Mouse (Mus musculus): ENCODE data around the gene Gm35549. TPM values are rescaled to one million over a fixed set of nuclear protein-coding genes. Genes with fewer than 3 reads are reported as not detected.
A peak's percentile ranks its signal among the peaks of the same experiment; 100 is the strongest.
"Not testable (repeated sequence)": the region's sequence is repeated elsewhere in the genome, so short reads cannot be mapped to it uniquely, and the experiment has no call there.

Gm35549 gene
- not detected for total RNA-seq (2021)
- long read RNA-seq, experiment 1: 0 reads
- long read RNA-seq, experiment 2: 0 reads

DNA sequence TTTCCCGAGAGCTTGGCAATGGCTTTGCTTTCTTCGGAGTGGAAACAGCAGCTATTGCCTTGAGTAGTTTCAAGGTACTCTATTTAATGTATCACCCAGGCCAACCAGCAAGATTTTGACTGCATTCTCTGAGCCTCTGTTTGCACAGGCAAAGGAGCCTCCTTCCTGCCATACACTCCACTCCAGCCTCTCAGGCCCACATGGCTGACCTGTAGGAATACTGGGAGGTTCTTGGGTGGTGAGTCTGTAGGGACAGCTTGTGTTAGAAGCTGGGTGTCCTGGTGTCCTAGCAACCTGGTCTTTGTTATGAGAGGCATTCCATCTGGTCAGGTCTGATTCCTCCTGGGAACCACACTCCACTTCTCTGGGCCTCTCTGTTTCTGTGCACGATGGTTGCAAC, at the start of gene Gm35549:
Gene Gm35549, minus strand, starts transcription at position 276 of the 400 bp plus-strand sequence.
- intact Hi-C loops (cut with DNase I): no loop called here
- DNase-seq: no peak

DNA sequence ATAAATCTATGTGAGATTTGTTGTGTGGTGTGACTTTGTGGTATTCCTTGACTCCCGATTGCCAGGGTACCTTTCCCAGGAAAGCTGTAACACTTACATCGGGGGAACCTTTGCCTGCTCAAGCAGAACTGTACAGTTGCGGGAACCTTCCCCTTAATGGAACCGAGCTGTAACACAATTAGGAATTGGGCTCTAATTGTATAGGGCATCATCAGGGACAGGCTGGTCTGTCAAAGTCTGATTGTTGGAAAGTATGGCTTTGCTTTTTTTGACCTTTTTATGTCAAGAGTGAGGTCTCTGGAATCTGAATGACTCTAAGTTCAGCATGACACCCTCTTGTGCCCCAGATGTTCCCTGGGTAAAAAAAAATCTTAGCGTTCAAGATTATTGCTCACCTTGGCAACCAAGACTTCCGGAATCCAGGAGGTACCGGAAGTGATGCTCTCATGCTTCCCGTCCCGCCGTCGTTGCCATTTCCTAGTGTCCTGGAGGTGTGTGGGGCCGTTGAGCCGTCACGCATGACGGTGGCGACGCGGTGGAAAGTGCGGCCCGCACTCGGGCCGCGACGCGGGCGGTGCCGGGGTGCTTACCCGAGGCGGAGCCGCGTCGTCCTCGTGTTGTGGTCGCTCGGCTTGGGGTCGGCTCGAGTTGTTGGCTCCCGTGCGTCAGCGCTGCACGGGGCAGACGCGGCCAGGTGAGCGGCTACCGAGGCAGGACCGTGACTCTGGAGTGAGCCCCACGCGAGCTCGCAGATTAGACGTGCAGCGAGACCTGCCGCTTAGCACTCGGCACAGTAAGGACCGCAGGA, 42.7 kb upstream of the Gm35549 start:
- DNase-seq: peak; percentile 25 to 59
- intact Hi-C loops (cut with DNase I): loop anchor here (5.0 kb wide), 1 partner anchor 61 kb away; no protein-coding TSS in a partner anchor

DNA sequence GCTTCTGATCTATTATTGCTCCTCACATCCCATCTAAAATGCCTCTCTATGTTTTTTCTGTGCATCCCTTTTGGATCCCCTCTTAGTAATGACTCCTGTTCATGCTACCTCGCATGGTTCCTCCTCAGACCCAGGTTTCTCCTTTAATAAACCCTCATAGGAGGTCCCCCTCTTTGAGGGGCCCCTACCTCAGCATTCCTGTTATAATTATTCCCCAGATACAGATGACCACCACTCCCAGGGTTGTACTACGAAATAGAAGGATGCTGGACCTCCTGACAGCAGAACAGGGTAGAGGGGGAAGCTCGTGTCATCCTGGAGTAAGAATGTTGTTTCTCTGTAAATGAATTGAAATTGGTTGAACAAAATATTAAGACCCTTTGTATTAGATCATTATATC, 41.5 kb upstream of the Gm35549 start, which contains the start of gene Zkscan7:
Gene Zkscan7, plus strand, starts transcription at position 301 of the 400 bp plus-strand sequence.
- no peak for DNase-seq
- intact Hi-C loops (cut with DNase I): loop anchor here (5.0 kb wide), 1 partner anchor 62 kb away; no protein-coding TSS in a partner anchor

DNA sequence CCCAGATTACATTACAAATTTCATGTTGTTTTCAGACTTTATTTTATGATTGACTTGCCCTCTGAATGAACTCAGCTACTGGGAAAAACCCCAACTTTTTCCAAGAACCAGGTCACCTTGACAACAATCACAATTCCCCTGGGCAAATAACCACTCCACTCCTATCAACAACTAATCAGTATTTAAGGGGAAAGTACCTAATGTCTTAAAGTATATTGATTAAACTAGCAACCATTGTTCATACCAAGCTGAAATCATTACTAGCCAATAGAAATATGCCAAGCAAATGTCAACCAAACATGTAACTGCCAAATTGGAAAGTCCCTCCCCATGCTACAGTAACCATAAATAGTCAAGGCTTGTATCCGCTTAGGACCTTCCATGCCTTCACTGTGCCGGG, 31.3 kb upstream of the Gm35549 start:
- no peak for DNase-seq
- intact Hi-C loops (cut with DNase I): no loop called here

DNA sequence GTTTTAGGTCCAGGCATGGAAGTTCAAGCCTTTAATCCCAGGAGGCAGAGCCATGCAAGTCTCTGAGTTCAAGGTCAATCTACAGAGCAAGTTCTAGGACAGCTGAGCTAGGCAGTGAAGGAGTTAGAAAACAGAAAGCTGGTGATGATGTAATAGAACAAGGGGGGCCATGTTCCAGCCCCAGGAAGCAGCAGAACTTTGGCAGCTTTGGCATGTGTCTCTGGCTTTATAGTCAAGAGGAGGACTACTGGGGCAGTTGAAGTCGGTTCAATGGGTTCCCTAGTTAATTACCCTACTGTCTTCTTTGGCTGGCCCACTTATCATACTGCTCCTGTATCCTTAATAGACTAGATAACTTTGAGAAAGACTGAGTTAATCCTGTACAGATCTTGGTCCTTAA, 30.8 kb upstream of the Gm35549 start:
- intact Hi-C loops (cut with DNase I): loop anchor here (5.0 kb wide), 1 partner anchor 78 kb away; the partner anchor contains the start of genes 1110059G10Rik and Kif15
- DNase-seq: no peak

DNA sequence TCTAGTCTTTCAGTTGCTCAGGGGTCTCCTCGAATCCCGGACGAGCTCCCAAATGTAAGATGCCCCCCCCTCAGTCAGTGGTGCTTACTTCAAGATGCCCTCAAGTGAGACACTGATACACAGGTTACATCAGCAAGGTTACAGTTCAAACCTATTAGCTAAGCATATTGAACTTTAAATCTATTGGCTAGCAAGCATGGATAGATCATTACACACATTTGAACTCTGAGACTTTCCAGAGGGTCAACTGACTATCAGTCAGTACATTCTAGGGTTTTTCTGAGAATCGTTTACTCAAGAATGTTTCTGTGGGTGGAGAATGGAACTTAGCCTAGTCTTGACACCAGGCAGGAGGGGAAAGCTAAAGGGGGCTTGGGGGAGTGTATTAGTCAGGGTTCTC, 28.8 kb upstream of the Gm35549 start:
- intact Hi-C loops (cut with DNase I): loop anchor here (5.0 kb wide), 1 partner anchor 80 kb away; the partner anchor contains the start of genes 1110059G10Rik and Kif15
- no peak for DNase-seq

DNA sequence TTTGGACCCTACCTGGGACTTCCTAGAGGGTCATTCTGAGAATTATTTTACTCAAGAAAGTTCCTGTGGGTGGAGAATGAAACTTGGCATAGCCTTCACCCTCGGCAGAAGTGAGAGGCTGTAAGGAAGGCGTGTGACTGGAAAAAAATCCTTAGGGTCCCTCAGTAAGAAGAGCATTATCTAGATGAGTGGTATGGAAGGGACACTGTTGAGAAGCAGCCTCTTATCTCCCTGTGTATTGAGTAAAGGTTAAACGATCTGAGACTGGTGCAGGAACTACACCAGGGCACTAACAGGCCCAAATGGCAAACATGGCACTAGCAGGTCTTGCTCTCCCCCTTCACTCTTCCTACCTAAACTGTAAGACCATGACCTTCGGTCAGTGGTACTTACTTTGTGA, 22.4 kb upstream of the Gm35549 start:
- intact Hi-C loops (cut with DNase I): no loop called here
- no peak for DNase-seq

DNA sequence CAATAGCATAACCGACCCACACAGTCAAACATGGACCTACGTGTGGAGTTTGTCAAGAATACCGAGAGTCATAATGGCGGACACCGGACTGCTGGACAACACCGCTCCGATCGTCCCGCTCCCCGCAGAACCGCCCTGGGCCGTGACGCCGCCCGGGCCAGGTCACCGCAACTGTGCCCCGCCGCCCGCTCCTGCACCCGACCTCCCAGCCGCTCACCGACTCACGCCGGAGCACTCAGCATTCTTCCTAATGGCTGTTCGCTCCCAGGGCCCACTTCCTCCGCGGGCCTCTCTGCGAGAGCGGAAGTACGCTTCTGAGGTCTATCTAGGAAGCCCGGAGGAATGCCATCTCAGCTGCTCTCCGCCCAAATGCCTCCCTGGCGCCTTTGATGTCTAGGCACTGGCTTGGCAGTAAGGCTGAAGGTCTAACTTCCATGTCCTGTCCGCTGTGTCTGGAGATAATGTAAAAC, 21.9 kb upstream of the Gm35549 start, which contains the start of gene Zfp445:
Gene Zfp445, minus strand, starts transcription at position 310 of the 470 bp plus-strand sequence.
- peak; percentile 72 to 81 for DNase-seq
- intact Hi-C loops (cut with DNase I): loop anchor here (2.0 kb wide), 1 partner anchor 61 kb away; the partner anchor contains the start of gene Tcaim

DNA sequence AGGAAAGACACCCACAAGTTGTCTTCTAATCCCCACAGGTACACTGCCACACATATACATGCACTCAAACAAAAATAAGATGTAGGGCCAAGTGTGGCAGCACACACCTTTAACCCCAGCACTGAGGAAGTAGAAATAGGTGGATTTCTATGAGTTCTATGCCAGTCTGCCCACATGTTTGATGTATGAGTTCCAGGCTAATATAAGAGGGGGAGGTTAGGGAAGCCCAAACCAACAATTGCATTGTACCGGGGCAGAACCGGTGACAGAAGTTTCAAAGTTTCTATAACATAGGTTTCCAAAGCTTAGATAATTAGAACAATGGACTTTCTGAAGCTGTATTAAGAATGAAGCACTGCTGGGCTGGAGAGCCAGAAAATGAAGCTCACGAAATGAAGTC, 21.0 kb upstream of the Gm35549 start:
- intact Hi-C loops (cut with DNase I): loop anchor here (2.0 kb wide), 1 partner anchor 60 kb away; the partner anchor contains the start of gene Tcaim
- no peak for DNase-seq

DNA sequence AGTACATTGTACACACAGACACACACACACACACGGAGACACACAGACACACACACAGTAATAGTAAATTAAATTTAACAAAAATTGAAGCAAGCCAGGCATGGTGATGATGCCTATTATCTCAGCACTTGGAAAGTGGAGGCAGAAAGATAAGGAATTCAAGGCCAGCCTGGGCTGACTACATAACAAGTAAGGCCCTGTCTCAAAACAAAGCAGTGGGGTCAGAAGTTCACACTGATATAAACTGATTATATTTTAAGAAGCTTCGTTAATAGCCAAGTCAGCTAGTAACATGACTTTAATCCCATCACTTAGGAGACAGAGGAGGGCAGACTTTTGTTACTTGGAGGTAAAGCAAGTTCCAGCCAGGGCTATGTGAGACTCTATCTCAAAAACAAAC, 19.9 kb upstream of the Gm35549 start:
- intact Hi-C loops (cut with DNase I): loop anchor here (2.0 kb wide), 1 partner anchor 59 kb away; the partner anchor contains the start of gene Tcaim
- DNase-seq: no peak

DNA sequence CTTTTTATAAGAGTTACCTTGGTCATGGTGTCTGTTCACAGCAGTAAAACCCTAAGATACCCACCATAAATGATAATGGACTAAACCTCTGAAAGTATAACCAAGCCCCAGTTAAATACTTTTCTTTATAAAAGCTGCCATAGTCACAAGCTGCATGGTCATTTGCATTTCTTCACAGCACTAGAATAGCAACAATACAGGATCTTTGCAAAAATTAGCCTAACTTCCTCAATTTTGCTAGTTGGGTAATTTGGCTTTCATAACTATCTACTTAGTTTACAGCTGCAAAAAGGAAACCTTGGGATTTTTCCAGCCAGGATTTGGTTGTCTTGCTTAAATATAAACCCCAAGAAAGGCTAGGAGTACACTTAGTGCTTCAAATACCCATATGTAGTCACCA, 16.9 kb upstream of the Gm35549 start:
- no peak for DNase-seq
- intact Hi-C loops (cut with DNase I): no loop called here

DNA sequence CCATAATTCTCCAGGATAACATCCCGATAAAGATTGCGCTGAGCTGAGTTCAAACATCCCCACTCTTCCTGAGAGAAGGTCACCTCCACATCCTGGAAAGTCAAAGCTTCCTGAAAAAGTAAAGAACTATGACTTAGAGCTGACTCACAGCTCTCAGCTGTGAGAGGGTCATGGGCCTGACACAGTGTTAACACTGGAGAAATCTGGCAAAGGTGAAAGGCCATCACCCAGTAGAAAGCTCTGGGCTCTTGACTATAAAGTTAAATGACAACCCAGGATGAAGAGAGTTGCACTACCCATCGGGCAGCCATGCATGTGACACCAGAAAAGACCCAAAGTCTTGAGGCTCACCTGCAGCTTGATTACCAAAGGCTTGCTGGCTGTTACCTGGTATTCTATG, 12.9 kb upstream of the Gm35549 start:
- no peak for DNase-seq
- intact Hi-C loops (cut with DNase I): no loop called here

DNA sequence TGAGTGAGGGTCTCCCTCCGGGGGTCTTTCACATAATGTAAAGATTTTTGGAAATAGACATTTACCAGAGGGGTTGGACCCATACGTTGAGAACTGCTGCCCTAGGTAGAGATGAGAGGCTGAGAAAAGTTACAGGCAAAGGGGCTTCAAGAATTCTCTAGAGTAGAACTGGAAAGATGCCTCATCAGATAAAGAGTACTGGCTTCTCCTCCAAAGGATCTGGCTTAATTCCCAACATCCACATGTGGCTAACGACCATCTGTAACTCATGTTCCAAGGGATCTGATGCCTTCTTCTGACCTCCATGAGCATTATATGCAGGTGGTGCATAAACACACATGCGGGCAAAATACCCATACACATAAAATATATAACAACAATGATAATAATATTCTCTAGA, 11.8 kb upstream of the Gm35549 start:
- intact Hi-C loops (cut with DNase I): no loop called here
- no peak for DNase-seq

DNA sequence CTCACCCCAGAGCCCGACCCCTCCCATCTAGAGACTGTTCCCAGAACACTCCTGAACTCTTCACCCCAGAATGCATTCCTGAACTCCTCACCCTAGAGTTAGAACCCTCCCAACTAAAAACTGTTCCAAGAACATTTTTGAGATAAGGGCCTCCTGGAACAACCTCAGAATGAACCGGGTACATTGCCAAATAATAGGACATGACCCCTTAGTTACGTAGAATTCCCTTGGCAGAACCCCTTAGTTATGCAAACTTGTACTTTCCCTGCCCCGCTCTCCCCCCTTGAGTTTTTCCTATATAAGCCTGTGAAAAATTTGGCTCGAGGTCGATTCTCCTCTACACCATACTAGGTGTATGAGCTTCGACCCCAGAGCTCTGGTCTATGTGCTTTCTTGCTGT, 11.3 kb upstream of the Gm35549 start:
- DNase-seq; intact Hi-C loops (cut with DNase I): not testable (repeated sequence)

DNA sequence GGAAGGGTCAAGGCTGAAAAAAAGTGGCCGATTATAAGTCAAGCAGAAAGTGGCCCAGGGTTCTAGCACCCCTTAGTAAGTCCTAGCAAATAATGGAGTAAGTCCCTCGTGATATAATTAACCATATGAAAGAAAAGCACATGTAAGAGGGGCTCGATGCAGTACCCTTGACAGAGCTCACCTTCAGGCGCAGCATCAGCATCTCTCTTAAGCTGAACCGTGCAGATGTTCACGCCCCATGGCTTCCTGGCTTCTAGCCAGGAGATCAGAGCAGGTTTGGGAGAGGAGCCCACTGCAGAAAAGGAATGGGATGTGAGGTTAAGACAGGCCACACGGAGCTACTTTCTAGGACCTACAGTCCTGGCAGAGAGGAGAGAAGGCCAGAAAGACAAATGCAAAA, 10.7 kb upstream of the Gm35549 start:
- no peak for DNase-seq
- intact Hi-C loops (cut with DNase I): no loop called here

DNA sequence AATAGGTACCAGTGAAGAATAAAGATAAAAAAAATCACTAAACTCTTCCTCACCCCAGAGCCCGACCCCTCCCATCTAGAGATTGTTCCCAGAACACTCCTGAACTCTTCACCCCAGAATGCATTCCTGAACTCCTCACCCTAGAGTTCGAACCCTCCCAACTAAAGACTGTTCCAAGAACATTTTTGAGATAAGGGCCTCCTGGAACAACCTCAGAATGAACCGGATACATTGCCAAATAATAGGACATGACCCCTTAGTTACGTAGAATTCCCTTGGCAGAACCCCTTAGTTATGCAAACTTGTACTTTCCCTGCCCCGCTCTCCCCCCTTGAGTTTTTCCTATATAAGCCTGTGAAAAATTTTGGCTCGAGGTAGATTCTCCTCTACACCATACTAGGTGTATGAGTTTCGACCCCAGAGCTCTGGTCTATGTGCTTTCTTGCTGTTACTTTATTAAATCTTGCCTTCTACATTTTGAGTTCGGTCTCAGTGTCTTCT, 4.0 kb upstream of the Gm35549 start:
- intact Hi-C loops (cut with DNase I): loop anchor here (5.0 kb wide), 1 partner anchor 41 kb away; the partner anchor contains the start of gene Tcaim
- DNase-seq: not testable (repeated sequence)

DNA sequence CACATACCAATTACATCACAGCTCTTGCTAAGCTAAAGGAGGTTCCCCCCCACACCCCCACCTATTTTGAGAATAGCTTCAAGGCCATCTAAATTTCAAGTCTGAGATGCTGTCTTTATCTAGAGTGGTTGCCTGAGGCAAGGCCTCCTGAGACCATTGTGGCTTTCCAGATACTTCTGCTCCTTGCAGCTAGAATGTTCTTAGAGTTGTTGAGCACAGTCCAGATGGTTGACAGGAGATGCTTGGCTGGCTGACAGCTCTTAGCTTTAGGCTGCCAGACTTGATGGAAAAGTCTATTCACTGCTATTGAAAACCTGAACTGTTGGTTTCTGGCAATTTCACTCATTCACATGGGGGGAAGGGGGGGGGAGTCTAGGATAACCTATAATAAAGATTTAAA, 2.3 kb upstream of the Gm35549 start:
- peak; percentile 66 to 68 for DNase-seq
- intact Hi-C loops (cut with DNase I): loop anchor here (5.0 kb wide), 1 partner anchor 39 kb away; the partner anchor contains the start of gene Tcaim

DNA sequence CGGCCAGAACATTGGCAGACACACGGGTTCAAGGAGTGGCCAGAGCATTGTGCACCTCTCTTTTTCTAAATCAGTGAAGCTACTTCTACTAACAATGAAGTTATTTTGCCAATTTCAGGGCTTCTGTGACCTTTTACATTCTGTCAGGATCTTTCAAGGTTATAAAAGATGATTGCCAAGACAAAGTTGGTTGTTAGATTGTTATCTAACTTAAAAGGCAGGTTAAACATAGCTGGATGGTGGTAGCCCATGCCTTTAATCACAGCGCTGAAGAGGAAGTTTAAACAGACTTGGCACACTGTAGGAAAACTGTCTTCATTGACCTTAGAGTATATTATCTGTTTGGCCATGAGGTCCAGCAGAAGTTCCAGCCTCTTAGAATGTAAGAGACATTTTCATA, 1.8 kb upstream of the Gm35549 start:
- no peak for DNase-seq
- intact Hi-C loops (cut with DNase I): loop anchor here (5.0 kb wide), 1 partner anchor 38 kb away; the partner anchor contains the start of gene Tcaim

DNA sequence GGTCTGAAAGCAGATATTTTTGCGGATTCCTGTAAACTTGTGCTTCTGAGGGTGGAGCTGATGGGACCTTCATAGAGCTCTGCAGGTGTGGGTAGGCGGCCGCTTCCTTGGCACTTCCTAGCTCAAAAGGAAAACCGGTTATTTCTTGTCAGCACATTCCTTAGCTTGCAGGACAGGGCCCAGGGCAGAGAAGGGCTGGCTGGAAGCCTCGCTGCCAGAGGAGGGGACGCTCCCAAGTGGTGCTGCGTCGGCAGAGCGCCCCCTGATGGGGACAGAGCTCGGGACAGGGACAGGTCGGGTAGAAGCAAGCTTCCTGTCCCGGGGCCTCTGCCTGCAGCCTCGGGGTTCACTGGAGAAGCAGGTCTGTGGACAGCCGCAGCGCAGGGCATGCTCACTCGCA, 6.2 kb downstream of the Gm35549 start:
- DNase-seq: peak; percentile 52 to 73
- intact Hi-C loops (cut with DNase I): no loop called here

DNA sequence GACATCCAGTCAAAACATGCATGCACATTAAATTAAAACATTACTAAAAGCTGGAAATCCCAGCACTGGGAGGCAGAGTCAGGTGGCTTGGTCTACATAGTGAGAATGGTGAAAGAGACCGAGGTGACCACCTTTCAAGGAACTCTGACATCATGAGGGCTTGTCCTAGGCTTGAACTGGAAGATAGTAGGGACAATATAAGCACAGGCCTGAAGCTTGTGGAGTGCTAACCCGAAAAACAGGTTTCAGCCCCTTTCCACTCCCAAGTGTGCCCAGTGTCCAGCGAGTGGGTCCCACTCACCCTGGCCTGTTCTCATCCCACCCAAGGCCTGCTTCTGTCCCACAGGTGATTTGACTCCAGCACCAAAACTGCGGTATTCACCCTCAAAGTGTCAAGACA, 6.6 kb downstream of the Gm35549 start:
- no peak for DNase-seq

DNA sequence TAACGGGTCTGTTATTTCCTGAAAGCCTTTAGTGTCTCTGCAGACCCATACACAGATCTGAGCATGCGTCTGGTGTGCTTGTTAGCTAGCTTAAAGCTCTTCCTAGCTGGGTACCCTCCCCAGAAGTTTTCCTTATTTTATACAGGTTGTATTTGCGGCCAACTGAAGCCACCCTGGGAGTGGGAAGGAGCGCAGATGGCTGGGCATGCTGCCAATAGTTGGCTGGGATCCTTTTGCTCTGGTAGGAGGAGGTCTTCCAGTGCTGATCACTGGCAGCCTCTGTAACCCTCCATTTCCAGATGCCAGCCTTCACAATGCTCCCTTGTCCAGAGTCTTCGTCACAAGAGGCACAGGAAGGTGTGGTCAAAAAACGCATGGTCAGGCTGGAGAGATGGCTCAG, 7.0 kb downstream of the Gm35549 start:
- intact Hi-C loops (cut with DNase I): no loop called here
- DNase-seq: peak; percentile 57 to 68

More for the DNA sequence above, 6.6 kb downstream of the Gm35549 start:
- intact Hi-C loops (cut with DNase I): no loop called here

Data from heart, postnatal 14 days (tissue).